Mouse (Mus musculus) erythroblast, adult 5-6 weeks (primary cell): ENCODE data around the gene Ccdc88c. TPM values are rescaled to one million over a fixed set of nuclear protein-coding genes. Genes with fewer than 3 reads are reported as not detected.

ENCODE experiments used
- ATAC-seq: replicated peaks from 2 replicates; pipeline ENCODE4 v1.8.0; 2016; ENCODE audit warnings: moderate number of reproducible peaks, mild to moderate bottlenecking, moderate TSS enrichment, inconsistent platforms; ENCODE audit not compliant: poor library complexity, low FRiP score, severe bottlenecking
- total RNA-seq, 2 experiments: library from RNA; stranded (forward) in 1 of 2; stranded (reverse) in 1 of 2; fragments of 150-400 nt in 1 of 2; fragments of 200-764, 138-1000 nt in 1 of 2; gene quantifications; 2 replicates each; pipeline versions ENCODE4 v1.2.3 to v1.2.4; 2015 to 2017; ENCODE audit warnings: low replicate concordance in 2 of 2

Gene Ccdc88c
- total RNA-seq, 2 experiments from 2014 or later, result 56.1 to 180 TPM

DNA sequence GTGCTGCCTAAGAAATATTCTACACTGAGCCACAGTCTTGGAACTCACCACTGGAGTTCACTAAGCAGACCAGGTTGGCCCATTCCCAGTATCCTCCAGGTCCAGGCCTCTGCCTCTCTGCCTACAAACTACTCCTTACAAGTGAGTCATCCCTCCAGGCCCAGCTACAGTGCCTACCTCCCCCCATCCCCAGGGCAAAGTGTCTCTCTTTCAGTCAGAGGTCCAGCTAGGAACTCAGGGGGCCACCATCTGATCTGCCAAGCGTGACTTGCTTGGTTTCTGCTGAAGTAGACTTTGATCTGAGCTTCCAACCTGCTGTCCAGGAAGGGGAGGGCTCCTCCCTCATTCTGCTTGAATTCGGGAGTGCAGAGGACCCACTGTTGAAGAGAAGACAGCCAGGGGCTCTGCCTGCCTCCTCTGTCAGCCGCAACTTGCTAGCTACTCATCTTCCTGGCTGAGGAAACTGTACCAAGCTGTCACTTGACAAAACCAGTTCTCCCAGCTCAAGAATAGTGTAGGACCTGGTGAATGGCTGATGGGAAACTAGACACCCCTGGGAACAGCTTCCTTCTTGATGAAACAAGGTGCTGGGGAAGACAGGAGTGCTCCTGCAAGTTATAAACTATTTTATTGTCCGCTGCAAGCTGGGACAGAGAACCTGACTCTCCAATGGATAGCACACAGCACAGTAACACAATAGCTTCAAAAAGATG is 25.9 kb downstream of the Ccdc88c start:
- no peak for ATAC-seq

DNA sequence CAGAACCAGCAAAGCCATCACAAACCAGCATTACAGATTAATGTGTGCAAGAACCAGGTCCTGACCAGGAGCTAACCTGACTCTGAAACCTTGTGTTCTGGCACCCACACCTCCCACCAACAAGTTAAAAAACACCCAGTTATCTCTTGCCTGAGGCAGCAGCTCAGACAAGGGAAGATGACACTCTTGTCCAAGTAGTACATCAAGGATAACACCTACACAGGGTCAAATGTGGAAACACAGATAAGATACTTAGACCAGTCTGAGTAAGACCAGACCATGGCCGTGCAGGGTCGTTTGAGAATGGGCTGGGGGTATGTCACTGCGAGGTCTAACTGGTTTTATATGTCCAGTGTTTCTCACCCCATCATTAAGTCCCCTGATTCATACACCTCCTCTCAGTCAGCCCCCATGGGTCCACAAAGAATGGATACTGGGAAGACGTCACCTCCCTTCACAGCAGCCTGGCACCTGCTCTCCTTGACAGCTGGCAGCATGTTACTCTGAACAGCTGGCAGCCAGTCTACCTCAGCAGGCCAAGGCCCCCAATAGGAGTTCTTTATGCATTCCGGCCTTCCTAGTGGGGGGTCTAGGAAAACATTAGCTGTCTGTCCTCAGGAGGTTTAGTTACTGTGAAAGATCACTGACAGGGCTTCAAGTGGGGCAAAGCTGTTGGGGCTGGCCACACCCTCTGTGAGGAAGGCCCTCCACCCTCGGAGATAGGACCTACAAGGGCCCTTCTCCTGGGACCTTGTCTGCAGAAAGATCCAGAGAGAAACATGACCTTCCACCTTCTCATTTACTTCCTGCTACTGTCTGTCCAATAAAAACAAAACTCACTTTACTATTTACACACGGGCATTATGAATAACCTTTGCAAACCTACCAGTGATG is 29.5 kb downstream of the Ccdc88c start:
- peak; percentile 45 for ATAC-seq

DNA sequence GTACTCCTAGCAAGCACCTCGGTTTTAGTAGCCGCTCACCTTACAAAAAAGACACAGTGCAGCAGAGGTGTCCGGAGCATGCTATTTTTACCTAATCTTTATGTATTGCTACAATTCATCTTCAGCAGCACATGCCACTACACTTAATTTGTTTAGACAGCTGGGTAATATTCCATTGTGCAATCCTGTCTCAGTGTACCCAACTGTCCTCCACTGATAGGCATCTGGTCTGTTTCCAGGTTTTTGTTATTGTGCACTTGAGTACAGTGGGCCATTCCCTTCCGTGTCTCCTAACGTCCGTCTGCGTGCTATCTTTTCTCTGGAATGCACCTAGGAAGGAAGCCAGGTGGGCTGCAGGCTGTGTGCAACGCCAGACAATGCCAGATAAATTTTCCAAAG is 30.3 kb downstream of the Ccdc88c start:
- ATAC-seq, result no peak

DNA sequence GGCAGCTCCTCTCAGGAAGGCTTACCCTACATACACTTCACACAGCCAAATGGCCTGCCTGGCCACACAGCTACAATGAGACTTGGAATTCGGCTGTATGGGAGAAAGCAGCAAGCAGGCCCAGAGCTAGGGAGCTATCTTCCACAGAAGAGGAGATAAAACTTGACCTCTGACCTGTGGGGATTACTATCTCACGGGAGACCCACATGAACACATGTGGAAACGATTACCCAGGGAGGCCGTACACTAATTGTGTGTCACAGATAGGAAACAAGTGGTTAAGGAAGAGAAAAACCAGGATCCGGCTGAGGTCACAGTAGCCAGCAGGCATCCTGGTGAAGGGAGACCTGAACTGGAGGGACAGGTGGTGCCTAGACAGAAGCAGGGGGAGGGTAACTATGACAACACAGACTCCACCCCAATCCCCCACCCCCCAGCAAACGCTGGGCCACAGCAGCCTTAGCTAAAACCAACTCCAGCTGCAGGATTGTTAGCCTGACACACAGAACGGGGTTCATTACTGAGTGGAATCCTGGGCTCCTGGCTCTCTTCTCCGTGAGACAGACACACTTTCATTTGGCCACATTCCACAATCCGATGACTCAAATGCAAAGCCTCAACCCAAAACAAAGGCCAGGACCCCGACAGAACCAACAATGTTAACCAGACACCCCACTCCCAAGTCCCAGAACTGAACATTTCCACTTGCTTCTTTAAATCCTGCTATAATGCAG is 30.9 kb downstream of the Ccdc88c start:
- no peak for ATAC-seq

DNA sequence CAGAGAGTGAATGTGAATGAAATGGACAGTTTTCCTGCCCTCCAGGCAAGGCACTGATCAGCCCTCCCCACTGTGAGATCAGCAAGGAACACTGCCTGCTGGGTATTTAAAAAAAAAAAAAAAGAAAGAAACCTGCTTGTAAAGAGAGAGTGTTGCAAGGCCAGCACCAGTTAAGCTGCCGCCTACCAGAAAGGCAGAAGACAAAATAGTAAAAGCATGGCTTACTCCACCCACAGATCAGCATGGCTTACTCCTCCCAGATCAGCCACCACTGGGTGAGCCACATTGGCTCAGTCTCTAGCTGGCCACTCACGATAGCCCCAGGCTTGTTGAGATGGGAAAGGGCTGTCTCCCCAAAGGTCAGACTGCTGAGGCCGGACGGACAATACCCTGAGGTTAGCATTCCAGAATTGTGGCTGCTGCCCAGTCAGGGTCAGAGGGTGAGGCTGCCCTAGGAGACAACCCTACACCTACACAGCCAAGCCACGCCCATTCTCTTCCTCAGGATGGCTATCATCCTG is 32.4 kb downstream of the Ccdc88c start:
- ATAC-seq, result peak; percentile 71

DNA sequence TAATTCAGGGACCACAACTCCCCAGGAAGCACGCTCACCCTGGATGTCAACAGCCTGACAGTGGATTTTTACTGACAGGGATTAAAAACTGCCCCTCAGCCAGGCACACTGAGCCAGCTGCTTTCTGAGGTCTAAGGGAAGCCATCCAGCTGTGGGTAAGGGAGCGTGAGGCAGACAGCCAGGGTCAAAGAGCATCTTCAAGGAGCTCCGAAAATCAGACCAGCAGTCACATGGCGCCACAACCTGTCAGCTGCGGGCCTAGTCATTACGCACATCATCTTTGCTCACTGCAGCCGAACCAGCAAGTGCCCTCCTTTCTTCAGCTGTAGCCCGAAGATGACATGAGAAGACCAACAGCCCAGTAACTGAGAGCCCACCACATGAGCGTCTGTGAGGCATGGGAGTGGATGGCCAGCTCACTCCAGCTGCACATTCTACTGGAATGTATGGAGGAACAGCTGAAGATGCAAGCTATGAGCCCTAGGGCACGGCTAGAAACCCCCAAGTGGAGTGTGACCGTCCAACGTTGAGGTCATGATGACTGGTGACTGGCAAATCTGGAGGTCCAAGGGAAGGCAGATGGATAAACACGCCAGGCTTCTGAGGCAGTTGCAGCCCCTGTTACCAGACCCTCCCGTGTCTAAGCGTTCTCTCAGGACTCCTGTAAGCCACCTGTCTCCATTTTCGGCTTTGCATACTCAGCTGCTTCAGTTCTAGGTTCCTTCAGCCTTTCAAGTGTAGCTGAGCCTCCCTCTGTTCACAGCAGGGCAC is 33.1 kb downstream of the Ccdc88c start:
- no peak for ATAC-seq

DNA sequence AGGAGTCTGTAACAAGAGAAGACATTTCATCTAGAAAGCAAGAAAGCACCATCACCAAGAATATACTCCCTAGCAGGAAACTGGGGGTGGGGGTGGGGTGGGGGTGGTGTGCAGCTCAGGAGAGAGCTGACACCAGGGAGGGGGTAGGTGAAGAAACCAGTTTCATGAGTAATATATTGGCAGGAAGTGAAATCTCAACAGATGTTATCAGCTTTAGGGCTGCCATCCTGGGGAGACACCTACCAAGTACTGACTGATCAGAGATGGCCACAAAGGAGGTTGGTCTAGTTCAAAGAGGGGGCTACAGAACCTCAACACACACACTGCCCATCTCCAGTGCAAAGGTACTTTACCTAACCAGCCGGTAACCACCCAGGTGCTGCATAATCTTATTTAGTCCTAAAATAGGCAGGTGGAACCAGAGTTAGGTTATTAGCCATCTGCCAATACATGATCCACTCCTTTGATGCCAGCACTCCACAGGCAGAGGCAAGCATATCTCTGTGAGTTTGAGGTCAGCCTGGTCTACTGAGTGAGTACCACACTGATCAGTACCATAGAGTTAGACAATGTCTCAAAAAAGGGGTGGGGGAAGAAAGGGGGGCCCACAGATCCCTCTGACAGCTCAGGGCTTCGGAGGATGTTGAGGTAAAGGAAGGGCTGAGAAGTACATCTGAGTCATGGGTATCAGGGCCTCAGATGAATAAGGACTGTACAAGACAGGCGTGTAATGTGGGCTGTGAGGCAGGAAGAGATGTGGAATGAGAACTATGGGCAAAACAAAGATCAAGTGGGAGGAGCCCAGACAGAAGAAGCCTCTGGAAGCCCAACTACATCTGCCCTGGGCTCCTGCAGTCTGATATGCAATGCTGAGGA is 34.5 kb downstream of the Ccdc88c start:
- ATAC-seq, result no peak

DNA sequence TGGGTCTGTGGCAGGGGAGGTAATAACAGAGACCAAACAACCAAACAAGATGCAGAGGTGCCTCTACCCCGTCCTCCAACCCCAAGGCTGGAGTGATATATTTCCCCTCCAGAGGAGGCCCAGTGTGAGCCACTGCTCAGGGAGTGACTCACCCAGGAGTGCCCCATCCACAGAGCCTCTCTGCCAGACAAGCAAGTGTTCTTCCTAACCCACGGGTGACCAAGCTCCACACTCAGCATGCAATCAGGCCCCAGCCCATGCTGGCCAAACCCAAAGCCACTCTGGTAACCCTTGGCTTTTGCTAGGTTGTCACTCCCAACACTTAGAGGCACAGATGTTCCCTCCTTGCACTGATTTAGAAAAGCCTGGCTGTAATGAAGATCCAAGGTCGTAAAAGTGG is 35.7 kb downstream of the Ccdc88c start:
- no peak for ATAC-seq

DNA sequence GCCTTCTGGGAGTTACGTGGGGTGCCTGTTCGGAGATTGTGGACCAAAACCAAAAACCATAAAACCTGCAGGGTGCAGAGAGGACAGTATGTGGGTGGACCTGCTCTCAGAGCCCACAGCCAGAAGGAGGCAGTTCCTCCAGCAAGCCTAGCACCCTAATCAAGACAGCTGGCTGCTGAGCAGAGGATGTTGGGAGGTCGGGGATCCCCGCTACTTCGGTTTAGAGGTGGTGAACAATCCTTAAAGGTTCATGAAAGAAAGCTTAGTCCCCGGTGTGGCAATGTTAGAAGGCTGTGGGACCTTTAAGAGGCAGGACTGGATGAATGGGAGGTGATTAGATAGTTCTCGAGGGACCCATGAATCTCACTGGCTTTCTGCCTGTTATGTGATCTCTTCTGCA is 36.4 kb downstream of the Ccdc88c start:
- ATAC-seq, result no peak

DNA sequence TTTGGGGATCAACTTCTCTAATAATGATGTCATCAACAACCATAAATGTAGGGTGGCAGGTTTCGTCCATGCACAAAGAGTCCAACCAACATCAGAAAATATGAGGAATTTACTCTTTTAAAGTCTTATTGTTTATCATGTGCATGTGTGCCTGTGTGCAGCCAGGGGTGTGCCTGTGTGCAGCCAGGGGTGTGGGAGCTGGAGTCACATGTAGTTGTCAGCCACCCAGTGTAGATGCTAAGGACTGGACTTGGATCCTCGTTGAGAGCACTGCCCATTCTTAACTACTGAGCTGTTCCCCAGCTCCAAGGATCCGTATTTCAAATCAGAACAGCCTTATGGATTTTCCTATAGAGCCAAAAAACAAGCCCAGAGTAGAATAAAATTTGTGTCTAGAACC is 37.7 kb downstream of the Ccdc88c start:
- ATAC-seq, result no peak

DNA sequence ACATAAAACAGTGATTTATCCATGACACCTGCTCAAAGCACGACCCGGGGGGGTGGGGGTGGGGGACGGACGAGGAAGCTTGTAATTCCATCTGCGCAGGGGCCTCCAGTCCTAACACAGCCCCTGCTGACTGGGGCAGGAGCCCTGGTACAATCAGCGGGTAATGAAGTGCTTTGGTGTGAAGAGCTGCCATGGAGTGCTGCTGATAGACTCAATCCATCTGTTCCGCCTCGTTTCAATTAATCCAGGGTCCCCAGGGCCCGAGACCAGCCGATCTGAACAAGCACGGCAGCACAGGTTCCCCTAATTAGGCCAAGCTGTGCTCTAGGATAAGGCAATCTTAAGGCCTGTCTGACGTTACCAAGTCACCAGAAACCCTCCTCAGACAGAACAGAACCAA is 38.6 kb downstream of the Ccdc88c start:
- no peak for ATAC-seq

DNA sequence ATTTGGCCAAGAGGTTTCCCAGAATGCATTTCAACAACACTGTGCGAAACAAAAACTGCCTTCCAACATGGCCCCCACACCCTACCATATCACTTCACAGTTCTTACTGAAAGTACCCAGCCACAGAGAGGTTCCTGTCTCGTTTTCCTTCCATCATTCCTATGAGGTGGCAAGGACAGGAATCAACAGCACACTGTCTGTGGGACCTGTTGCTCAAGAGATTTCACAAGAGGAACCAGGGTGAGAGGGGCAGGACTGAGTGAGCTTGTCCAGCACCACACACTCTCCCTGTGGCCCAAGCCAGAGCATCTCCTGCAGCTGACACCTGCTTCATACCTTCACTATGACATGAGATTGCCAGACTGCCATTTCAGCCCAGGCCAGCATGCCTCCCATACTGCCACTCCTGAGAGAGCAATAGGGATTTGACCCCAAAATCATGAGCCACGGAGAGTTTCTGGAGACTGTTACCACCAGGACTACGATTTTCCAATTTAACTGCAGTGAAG is 39.0 kb downstream of the Ccdc88c start:
- no peak for ATAC-seq

DNA sequence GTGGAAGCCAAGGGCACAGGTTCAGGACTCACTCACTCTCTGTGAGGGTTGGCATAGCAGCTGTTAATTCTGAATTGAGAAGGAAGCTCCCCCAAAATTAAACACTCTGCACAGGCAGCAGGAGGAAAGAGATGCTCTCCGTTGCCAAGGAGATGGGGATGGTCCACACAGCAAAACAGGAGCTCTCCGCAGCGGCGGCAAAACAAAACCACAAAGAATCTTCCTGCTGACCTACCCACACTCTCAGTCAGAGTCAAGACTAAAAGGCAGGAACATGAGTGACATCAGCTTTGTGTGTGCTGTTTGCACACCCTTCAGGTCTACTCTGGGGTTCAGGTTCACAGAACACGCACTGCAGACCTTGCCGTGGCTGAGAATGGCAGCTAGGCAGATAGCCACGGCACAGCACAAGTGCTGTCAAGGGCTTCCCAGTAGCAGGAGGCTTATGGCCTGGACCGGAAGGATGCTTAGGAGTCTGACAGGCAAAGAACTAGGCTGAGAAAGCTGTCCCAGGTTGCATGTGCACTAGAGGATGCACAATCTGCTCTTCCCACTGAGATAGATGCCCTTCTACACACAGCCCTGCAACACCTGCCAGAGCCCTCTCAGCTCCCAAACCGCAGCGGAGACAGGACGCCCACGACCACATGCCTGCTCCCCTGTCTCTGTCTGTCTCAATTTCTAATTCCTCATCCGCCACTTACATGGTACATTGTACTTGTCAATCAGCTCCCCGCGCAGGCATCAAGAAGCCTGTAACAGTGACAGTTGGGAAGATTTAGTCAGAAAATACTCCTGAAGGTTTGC is 40.3 kb downstream of the Ccdc88c start:
- no peak for ATAC-seq

DNA sequence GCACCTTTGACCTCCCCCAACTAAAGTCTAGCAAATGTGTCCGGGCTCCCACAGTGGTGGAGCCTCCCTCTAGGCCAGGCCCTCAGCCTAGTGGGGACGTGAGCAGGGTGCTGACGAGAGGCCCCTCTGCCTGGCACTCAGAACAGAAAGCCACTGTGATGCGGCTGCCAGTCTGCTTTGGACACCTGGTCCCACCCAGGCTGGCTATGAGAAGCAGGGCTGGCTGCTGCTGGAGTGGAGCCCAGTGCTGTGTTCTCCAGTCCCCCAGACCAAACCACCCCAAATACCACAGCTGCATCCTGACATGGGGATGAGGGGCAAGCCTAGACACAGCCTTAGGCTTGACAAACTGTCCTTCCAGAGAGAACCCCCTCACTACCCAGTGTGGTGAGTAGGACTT is 42.4 kb downstream of the Ccdc88c start:
- ATAC-seq, result 0 out of 2 replicates have a peak, but pooled peaks have one; percentile 19

DNA sequence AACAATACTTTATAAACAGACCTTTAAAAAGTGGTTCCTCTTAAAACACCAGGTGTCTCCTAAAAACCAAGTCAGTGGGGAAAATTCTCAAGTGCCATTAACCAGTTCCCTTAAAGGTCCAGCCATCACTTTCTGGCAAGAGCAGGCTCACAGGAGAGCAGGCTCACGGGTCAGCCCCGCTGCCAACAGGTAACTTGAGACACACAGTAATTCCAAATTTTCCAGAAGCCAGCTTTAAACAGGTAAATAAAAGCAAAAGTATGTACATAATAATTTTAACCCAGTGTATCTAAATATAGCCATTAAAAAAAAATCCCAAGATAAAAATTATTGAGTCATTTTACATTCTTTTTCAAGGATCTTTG is 43.1 kb downstream of the Ccdc88c start:
- no peak for ATAC-seq

DNA sequence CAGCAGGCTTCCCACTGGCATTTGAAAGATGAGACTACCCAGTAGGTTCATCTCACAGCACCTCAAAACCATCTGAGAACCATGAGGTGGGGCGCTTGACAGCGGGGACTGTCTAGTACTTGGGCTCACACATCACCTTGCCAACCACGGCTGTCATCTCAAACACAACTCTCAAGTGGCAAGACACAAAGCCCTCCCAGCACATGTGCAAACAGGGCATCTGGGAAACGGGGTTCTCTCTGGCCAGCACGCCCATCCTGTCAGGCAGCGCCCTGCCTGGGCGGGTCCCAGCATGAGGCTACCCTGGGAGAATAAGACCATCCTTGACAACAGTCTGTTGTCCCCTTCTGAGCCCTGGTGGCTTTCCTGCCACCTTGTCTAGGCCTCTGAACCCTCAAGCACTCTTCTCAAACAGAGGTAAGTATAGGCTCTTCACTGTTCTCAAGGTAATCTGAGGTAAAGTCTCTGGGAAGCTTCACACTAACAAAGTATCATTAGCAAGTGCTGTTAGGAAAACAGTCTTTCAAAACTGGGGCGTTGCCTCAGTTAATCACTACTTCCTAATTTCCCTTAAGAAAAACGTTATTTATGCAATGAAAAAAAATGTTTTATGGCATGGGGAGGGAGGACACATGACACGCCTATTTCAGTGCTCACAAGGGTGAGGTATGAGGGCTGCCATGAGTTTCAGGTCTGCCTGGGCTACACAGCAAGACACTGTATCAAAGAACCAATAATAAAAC is 43.6 kb downstream of the Ccdc88c start:
- 0 out of 2 replicates have a peak, but pooled peaks have one; percentile 24 for ATAC-seq

DNA sequence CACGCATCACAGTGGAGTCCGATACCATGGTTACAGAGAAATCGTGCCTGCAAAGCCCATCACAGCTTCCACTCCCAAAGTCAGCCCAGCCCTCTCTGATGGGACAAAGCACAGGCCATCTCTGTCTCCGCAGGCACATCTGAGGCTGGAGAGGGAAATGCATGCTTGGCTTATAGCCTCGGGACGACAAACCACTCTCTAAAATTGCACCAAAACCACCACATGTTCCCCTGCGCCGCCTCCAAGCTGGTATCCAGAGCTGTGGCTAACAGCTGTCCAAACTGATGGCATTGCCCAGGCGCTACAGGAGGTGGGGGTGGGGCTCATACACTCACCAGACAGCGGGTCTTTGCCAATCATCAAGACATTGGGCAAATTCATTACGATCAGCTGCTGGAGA is 45.3 kb downstream of the Ccdc88c start:
- no peak for ATAC-seq
